ENCODE assay signal across 7 mouse cellular contexts in the genomic region with DNA sequence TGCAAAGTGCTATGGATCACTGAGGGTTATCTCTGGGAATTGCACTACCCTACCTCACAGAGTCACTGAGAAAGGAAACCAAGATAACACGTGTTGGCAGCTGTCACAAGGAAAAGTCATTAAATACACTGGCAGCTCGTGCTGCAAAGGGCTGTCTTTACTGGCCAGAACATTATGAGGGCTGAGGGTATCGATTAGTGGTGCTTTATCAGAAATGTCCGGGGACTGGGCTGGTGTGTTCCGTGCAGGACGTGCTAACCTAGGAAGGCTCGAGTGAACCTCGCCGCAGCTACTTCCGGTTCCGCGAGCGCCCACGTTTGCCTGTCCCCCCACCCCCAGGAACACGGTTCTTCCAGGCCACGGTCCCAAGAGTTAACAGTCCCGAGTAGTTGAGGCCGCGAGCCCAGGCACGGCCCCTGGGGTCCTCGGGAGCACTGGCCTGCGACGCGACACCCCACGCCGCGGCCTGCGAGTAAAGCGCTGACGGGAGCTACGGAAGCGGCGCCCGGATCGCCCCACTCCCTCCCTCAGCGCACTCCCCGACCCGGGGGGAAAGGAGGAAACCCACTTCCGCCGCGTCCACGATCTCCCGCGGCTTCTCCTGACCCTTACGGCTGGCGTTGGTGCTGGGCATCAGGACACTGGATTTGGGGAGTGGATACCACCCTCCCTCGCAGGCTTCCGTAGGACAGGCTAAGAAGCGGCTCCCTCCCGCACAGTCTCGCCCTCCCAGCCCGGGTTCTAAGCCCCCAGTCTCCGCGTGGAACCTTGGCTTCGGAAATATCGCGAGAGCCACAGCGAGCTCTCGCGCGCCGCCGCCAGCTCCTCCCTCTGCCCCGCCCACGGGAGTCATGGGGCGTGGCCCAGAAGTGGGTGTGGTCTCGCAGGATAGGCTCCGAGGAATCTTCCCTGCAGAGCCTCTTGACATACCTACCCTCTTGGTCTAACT. TPM values are rescaled to one million over a fixed set of nuclear protein-coding genes. Genes with fewer than 3 reads are reported as not detected.
DNase-seq lines count a peak whose midpoint lies in the region; ATAC-seq lines count a peak whose summit lies in the region.

A gene (minus strand): TSS at position 785 of the 949 bp plus-strand sequence.

- no peaks in the 10 kb centered on the region for H3K4me1 ChIP-seq in embryonic facial prominence, embryonic 11.5 days (ENCODE audit: control insufficient read depth, insufficient read depth, low read length)
- H3K4me1 ChIP-seq in limb, embryonic 11.5 days (ENCODE audit: control insufficient read depth, insufficient read depth, low read length), result no peaks in the 10 kb centered on the region
- H3K4me1 ChIP-seq in midbrain, embryonic 14.5 days (ENCODE audit: control insufficient read depth, insufficient read depth, low read length), result no peaks in the 10 kb centered on the region

- H3K27me3 ChIP-seq in embryonic facial prominence, embryonic 11.5 days (ENCODE audit: control insufficient read depth, insufficient read depth, low read length), result no peaks in the 10 kb centered on the region
- H3K27me3 ChIP-seq in limb, embryonic 11.5 days (ENCODE audit: control insufficient read depth, insufficient read depth, low read length), result no peaks in the 10 kb centered on the region
- no peaks in the 10 kb centered on the region for H3K27me3 ChIP-seq in midbrain, embryonic 14.5 days (ENCODE audit: control insufficient read depth, insufficient read depth, low read length)

- ATAC-seq in embryonic facial prominence, embryonic 11.5 days (replicated peaks; ENCODE audit: insufficient number of reproducible peaks, low FRiP score, low TSS enrichment, low read depth), result peak; percentile 89
- peak; percentile 88 for ATAC-seq in limb, embryonic 11.5 days (ENCODE audit: insufficient number of reproducible peaks, low FRiP score, low TSS enrichment, low read depth)
- peak; percentile 93 for ATAC-seq in midbrain, embryonic 14.5 days (ENCODE audit: low FRiP score, low TSS enrichment)

- WGBS in embryonic facial prominence, embryonic 11.5 days, result under 1% methylated on average over 65 of the region's 68 CpGs
- under 1% methylated on average over 66 of the region's 68 CpGs for WGBS in limb, embryonic 11.5 days
- under 1% methylated on average over 67 of the region's 68 CpGs for WGBS in midbrain, embryonic 14.5 days

- H3K4me3 ChIP-seq in embryonic facial prominence, embryonic 11.5 days (ENCODE audit: low read depth, low read length), result peak within 1 kb of the TSS; percentile 76
- peak within 1 kb of the TSS; percentile 78 for H3K4me3 ChIP-seq in limb, embryonic 11.5 days (ENCODE audit: low read depth, low read length)
- peak within 1 kb of the TSS; percentile 84 for H3K4me3 ChIP-seq in midbrain, embryonic 14.5 days (replicated peaks; ENCODE audit: low read depth, low read length)

- peak within 1 kb of the TSS; percentile 95 for H3K9ac ChIP-seq in embryonic facial prominence, embryonic 11.5 days (replicated peaks; ENCODE audit: low read length)
- peak within 1 kb of the TSS; percentile 89 for H3K9ac ChIP-seq in limb, embryonic 11.5 days (ENCODE audit: low read length)
- peak within 1 kb of the TSS; percentile 95 for H3K9ac ChIP-seq in midbrain, embryonic 14.5 days (replicated peaks; ENCODE audit: low read length)

- H3K4me2 ChIP-seq in embryonic facial prominence, embryonic 11.5 days (ENCODE audit: low read depth, low read length), result peak within 1 kb of the TSS; percentile 59
- peak within 1 kb of the TSS; percentile 64 for H3K4me2 ChIP-seq in limb, embryonic 11.5 days (ENCODE audit: low read depth, severe bottlenecking)
- H3K4me2 ChIP-seq in midbrain, embryonic 14.5 days (ENCODE audit: low read length), result peak within 1 kb of the TSS; percentile 63

- peak within 1 kb of the TSS; percentile 65 for H3K27ac ChIP-seq in embryonic facial prominence, embryonic 11.5 days (replicated peaks; ENCODE audit: low read depth, low read length)
- H3K27ac ChIP-seq in limb, embryonic 11.5 days (replicated peaks; ENCODE audit: low read depth, low read length), result peak within 1 kb of the TSS; percentile 56
- H3K27ac ChIP-seq in midbrain, embryonic 14.5 days (replicated peaks; ENCODE audit: low read depth, low read length), result peak within 1 kb of the TSS; percentile 89

- H3K36me3 ChIP-seq in embryonic facial prominence, embryonic 11.5 days (replicated peaks; ENCODE audit: control insufficient read depth, insufficient read depth, low read depth, low read length), result no peaks in the 10 kb centered on the region
- H3K36me3 ChIP-seq in limb, embryonic 11.5 days (ENCODE audit: control insufficient read depth, insufficient read depth, low read length), result no peaks in the 10 kb centered on the region
- H3K36me3 ChIP-seq in midbrain, embryonic 14.5 days (ENCODE audit: control insufficient read depth, insufficient read depth, low read length), result peaks cover 6% of the 10 kb centered on the region

- H3K9me3 ChIP-seq in embryonic facial prominence, embryonic 11.5 days (replicated peaks; ENCODE audit: control insufficient read depth, low read length), result no peaks in the 10 kb centered on the region
- H3K9me3 ChIP-seq in limb, embryonic 11.5 days (ENCODE audit: control insufficient read depth, low read length), result no peaks in the 10 kb centered on the region
- H3K9me3 ChIP-seq in midbrain, embryonic 14.5 days (ENCODE audit: control insufficient read depth, low read length), result no peaks in the 10 kb centered on the region

- DNase-seq in adrenal gland, postnatal 14 days, result peak; percentile 97
- peak; percentile 93 for DNase-seq in embryonic facial prominence, embryonic 11.5 days (ENCODE audit: low spot score)
- DNase-seq in heart, adult 11 months, result peak; percentile 99
- peak; percentile 95 for DNase-seq in kidney, adult 18-20 months
- peak; percentile 93 for DNase-seq in limb, embryonic 11.5 days (ENCODE audit: low spot score)
- peak; percentile 96 for DNase-seq in midbrain, embryonic 14.5 days
- DNase-seq in spleen, adult 18-20 months, result peak; percentile 87 to 97

RNA-seq across cellular contexts. Expression of the gene that starts here (rescaled TPM):
- 85.9 and 87.5 TPM in 2 replicates for total RNA-seq in adrenal gland, postnatal 14 days (2021)
- polyA plus RNA-seq in embryonic facial prominence, embryonic 11.5 days (2014; fragmentation: Nextera tagmentation; extraction: Ambion mirVana), result 123 and 126 TPM in 2 replicates
- 92.4 and 104 TPM in 2 replicates for polyA plus RNA-seq in limb, embryonic 11.5 days (2014; fragmentation: Nextera tagmentation; extraction: Ambion mirVana)
- 96.7 and 111 TPM in 2 replicates for polyA plus RNA-seq in midbrain, embryonic 14.5 days (2014; fragmentation: Nextera tagmentation; extraction: Ambion mirVana)

Comparison
In these comparisons a context has a peak if more than half of its experiments do, and no peak if none do; other contexts are left out.
1. Peak in every context shown above with its lines: DNase-seq, ATAC-seq, H3K4me3 ChIP-seq and H3K27ac ChIP-seq.